Mouse (Mus musculus) ES-Bruce4 (cell line): ENCODE measurements at regions not wholly inside any gene's neighbourhood (a gene's known extent, or its start where the extent isn't known, plus 50 kb on each side); places are given as distances from the start of the nearest gene placed in this dataset.

Experiments used
- CTCF ChIP-seq: IDR thresholded peaks from one replicate; pipeline ENCODE4 v1.8.1; 2011; ENCODE audit warnings: low read depth, low read length
- POLR2A ChIP-seq: IDR thresholded peaks from one replicate; pipeline ENCODE4 v1.8.1; 2011; ENCODE audit warnings: low read length; ENCODE audit not compliant: insufficient read depth

- no peak for TF ChIP-seq CTCF
- no peak for TF ChIP-seq POLR2A
Observed at GRCm38 (mm10) chr3:80285246-80285645, 400.9 kb downstream of the Fam198b start.
